Mouse (Mus musculus): ENCODE results near the gene Fgfr2. TPM values are rescaled to one million over a fixed set of nuclear protein-coding genes. Genes with fewer than 3 reads are reported as not detected.
A peak's percentile ranks its signal among the peaks of the same experiment; 100 is the strongest.

The Fgfr2 gene
- total RNA-seq, 1 experiment: 37.5 TPM

GRCm38 (mm10) chr7:131585551-131585950 is 1537.6 kb downstream of the Fgfr2 start:
- no peaks in the 10 kb centered on the region for H3K36me3 ChIP-seq (ENCODE audit: control insufficient read depth, insufficient read depth, low read length, poor library complexity, severe bottlenecking)
- no peaks in the 10 kb centered on the region for H3K4me1 ChIP-seq (ENCODE audit: control insufficient read depth in 2 of 2, insufficient read depth in 2 of 2, low read length in 2 of 2, poor library complexity in 1 of 2)
- no peak overlapping the region for H3K27ac ChIP-seq (ENCODE audit: insufficient read depth, low read depth, low read length, poor library complexity, severe bottlenecking)
- no peak for TF ChIP-seq ZC3H11A (IDR thresholded peaks at IDR 0.05; ENCODE audit: borderline replicate concordance, low read depth, low read length)
- TF ChIP-seq CHD2 (IDR thresholded peaks at IDR 0.05; ENCODE audit: low read depth, low read length): no peak
- no peak for TF ChIP-seq MAFK (IDR thresholded peaks at IDR 0.05; ENCODE audit: insufficient read depth, low read depth, low read length)
- TF ChIP-seq HCFC1 (IDR thresholded peaks at IDR 0.05; ENCODE audit: borderline replicate concordance, insufficient read depth, low read length): no peak
- no peak for TF ChIP-seq ZNF384 (IDR thresholded peaks at IDR 0.05; ENCODE audit: low read depth, low read length)
- no peaks in the 10 kb centered on the region for H3K9me3 ChIP-seq (ENCODE audit: control insufficient read depth, insufficient read depth, low read depth, low read length)
- H3K9ac ChIP-seq (ENCODE audit: insufficient read depth, low read depth, low read length, poor library complexity, severe bottlenecking): no peak overlapping the region
- in situ Hi-C loops (cut with MboI; ENCODE audit: low sequenced_read_pairs in 2 of 2, unreplicated experiment in 2 of 2): no loop called here
- no peak overlapping the region for H3K4me3 ChIP-seq (ENCODE audit: insufficient read depth in 1 of 2, low read depth in 1 of 2, low read length in 2 of 2, poor library complexity in 1 of 2, severe bottlenecking in 1 of 2)
- no peak for DNase-seq (ENCODE audit: low read depth, low spot score)

DNA sequence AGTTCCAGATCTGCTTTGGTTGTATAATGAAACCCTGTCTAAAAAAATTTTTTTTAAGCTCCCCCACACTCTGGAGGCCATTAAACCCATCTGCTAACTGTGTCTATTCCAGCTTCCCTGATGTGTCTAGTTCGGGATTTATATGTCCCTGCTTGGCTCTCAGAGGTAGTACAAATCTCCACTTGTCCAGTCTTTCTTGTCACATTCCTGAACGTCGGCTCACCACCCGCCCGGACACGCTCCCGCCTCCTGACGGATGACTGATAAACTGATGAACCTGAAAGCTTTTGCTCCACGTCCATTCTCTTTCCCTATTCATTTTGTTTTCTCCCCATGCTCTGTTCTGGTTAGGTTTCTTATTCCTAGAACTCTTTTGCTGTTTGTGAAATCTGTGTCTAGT is 1541.0 kb downstream of the Fgfr2 start:
- no peaks in the 10 kb centered on the region for H3K36me3 ChIP-seq (ENCODE audit: control insufficient read depth, insufficient read depth, low read length, poor library complexity, severe bottlenecking)
- no peak for DNase-seq (ENCODE audit: low read depth, low spot score)
- no peaks in the 10 kb centered on the region for H3K4me1 ChIP-seq (ENCODE audit: control insufficient read depth in 2 of 2, insufficient read depth in 2 of 2, low read length in 2 of 2, poor library complexity in 1 of 2)
- in situ Hi-C loops (cut with MboI; ENCODE audit: low sequenced_read_pairs in 2 of 2, unreplicated experiment in 2 of 2): no loop called here
- no peak for TF ChIP-seq ZNF384 (IDR thresholded peaks at IDR 0.05; ENCODE audit: low read depth, low read length)
- no peaks in the 10 kb centered on the region for H3K9me3 ChIP-seq (ENCODE audit: control insufficient read depth, insufficient read depth, low read depth, low read length)
- no peak overlapping the region for H3K9ac ChIP-seq (ENCODE audit: insufficient read depth, low read depth, low read length, poor library complexity, severe bottlenecking)
- no peak overlapping the region for H3K27ac ChIP-seq (ENCODE audit: insufficient read depth, low read depth, low read length, poor library complexity, severe bottlenecking)
- H3K4me3 ChIP-seq (ENCODE audit: insufficient read depth in 1 of 2, low read depth in 1 of 2, low read length in 2 of 2, poor library complexity in 1 of 2, severe bottlenecking in 1 of 2): no peak overlapping the region

DNA sequence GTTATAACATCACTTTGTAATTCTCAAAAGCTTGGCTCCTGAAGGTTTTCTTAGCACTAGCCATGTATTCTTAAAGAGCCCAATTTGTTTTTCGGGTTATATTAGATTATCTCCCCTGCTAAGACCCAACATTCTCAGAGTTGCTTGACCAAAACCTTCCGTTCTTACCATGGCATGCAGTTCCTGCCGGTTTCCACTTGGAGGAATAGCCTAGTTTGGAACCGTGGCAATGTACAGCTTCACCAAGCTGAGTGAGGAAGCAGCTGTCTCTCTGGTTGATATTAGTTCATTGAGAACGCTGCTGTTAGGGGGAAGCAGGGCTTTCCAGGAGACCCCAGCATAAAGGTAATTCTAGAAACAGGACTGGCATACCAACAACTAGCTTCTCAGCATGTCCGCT is 1547.9 kb downstream of the Fgfr2 start:
- in situ Hi-C loops (cut with MboI; ENCODE audit: low sequenced_read_pairs in 2 of 2, unreplicated experiment in 2 of 2): no loop called here

DNA sequence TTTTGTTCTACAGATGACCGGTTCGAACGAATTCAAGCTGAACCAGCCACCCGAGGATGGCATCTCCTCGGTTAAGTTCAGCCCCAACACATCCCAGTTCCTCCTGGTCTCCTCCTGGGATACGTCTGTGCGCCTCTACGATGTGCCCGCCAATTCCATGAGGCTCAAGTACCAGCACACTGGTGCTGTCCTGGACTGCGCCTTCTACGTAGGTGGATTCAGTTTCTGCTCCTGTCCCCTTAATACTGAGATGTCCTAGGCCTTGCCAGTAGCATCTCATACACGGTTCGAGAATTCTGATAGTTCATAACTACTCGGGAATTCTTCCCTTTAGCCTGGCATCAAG is 1562.5 kb downstream of the Fgfr2 start:
- peak overlapping the region; percentile 64 for H3K27ac ChIP-seq (ENCODE audit: insufficient read depth, low read depth, low read length, poor library complexity, severe bottlenecking)
- DNase-seq (ENCODE audit: low read depth, low spot score): no peak
- H3K9me3 ChIP-seq (ENCODE audit: control insufficient read depth, insufficient read depth, low read depth, low read length): no peaks in the 10 kb centered on the region
- peaks cover 0 to 2% of the 10 kb centered on the region in 2 experiments; a peak in 1 of 4 replicates for H3K4me1 ChIP-seq (ENCODE audit: control insufficient read depth in 2 of 2, insufficient read depth in 2 of 2, low read length in 2 of 2, poor library complexity in 1 of 2)
- peak overlapping the region; percentile 91 to 95 for H3K4me3 ChIP-seq (ENCODE audit: insufficient read depth in 1 of 2, low read depth in 1 of 2, low read length in 2 of 2, poor library complexity in 1 of 2, severe bottlenecking in 1 of 2)
- peak overlapping the region; percentile 99 for H3K9ac ChIP-seq (ENCODE audit: insufficient read depth, low read depth, low read length, poor library complexity, severe bottlenecking)
- H3K36me3 ChIP-seq (ENCODE audit: control insufficient read depth, insufficient read depth, low read length, poor library complexity, severe bottlenecking): peaks cover 23% of the 10 kb centered on the region
- in situ Hi-C loops (cut with MboI; ENCODE audit: low sequenced_read_pairs in 2 of 2, unreplicated experiment in 2 of 2): no loop called here
- TF ChIP-seq CHD2 (IDR thresholded peaks at IDR 0.05; ENCODE audit: low read depth, low read length): no peak
- no peak for TF ChIP-seq ZC3H11A (IDR thresholded peaks at IDR 0.05; ENCODE audit: borderline replicate concordance, low read depth, low read length)
- no peak for TF ChIP-seq ZNF384 (IDR thresholded peaks at IDR 0.05; ENCODE audit: low read depth, low read length)
- no peak for TF ChIP-seq MAFK (IDR thresholded peaks at IDR 0.05; ENCODE audit: insufficient read depth, low read depth, low read length)
- no peak for TF ChIP-seq HCFC1 (IDR thresholded peaks at IDR 0.05; ENCODE audit: borderline replicate concordance, insufficient read depth, low read length)

More for the DNA sequence above, 1547.9 kb downstream of the Fgfr2 start:
- Histone ChIP-seq H3K9me3 (ENCODE audit: control insufficient read depth, insufficient read depth, low read depth, low read length) (no peaks in the 10 kb centered on the region), H3K9ac (ENCODE audit: insufficient read depth, low read depth, low read length, poor library complexity, severe bottlenecking) (no peak overlapping the region), H3K36me3 (ENCODE audit: control insufficient read depth, insufficient read depth, low read length, poor library complexity, severe bottlenecking) (peaks cover 14% of the 10 kb centered on the region), H3K4me1 (ENCODE audit: control insufficient read depth in 2 of 2, insufficient read depth in 2 of 2, low read length in 2 of 2, poor library complexity in 1 of 2) (no peaks in the 10 kb centered on the region), H3K4me3 (ENCODE audit: insufficient read depth in 1 of 2, low read depth in 1 of 2, low read length in 2 of 2, poor library complexity in 1 of 2, severe bottlenecking in 1 of 2) (no peak overlapping the region), H3K27ac (ENCODE audit: insufficient read depth, low read depth, low read length, poor library complexity, severe bottlenecking) (no peak overlapping the region)
- no peak for TF ChIP-seq ZC3H11A (IDR thresholded peaks at IDR 0.05; ENCODE audit: borderline replicate concordance, low read depth, low read length)
- TF ChIP-seq CHD2 (IDR thresholded peaks at IDR 0.05; ENCODE audit: low read depth, low read length): no peak
- TF ChIP-seq HCFC1 (IDR thresholded peaks at IDR 0.05; ENCODE audit: borderline replicate concordance, insufficient read depth, low read length): no peak
- TF ChIP-seq MAFK (IDR thresholded peaks at IDR 0.05; ENCODE audit: insufficient read depth, low read depth, low read length): no peak
- TF ChIP-seq ZNF384 (IDR thresholded peaks at IDR 0.05; ENCODE audit: low read depth, low read length): no peak
- no peak for DNase-seq (ENCODE audit: low read depth, low spot score)
